ENCODE assay signal across 20 mouse cellular contexts in the genomic region with DNA sequence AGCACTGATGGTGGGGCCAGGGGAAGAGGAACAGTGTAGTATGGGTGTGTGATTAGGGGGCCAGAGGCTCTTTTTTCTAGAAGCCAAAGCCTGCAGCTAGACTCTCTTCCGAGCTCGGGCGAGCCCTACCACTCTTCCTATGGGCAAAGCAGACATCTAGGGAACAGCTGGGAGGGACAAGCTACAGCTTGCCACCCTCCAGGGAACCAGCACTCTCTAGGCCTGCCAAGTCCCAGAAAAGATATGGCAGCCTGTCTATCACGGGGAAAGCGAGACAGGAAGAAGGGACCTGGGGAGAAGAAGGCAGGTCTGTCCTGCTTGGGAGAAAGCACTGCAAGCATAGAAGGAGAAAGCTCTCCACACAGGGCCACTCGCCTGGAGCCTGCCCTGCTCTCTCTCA. TPM values are rescaled to one million over a fixed set of nuclear protein-coding genes. Genes with fewer than 3 reads are reported as not detected.
DNase-seq lines count a peak whose midpoint lies in the region; ATAC-seq lines count a peak whose summit lies in the region.
"Had no signal": no experiment of that assay in that cellular context is flagged by ENCODE, and none has a peak within 500 bp of the region (broad histone marks: within the 10 kb centered on the region; RNA-seq: fewer than 3 reads in every experiment).

No protein-coding gene starts in this region.

- no peak overlapping the region for H3K4me3 ChIP-seq in heart, embryonic 10.5 days
- H3K4me3 ChIP-seq in midbrain, embryonic 14.5 days (replicated peaks; ENCODE audit: low read depth, low read length), result no peak overlapping the region
- H3K4me3 ChIP-seq: embryonic facial prominence, embryonic 12.5 days; heart, embryonic 15.5 days; kidney, embryonic 15.5 days; lung, embryonic 15.5 days had no signal

- 0 out of 2 replicates have a peak overlapping the region, but pooled peaks have one; percentile 31 for H3K27ac ChIP-seq in heart, embryonic 10.5 days
- no peak overlapping the region for H3K27ac ChIP-seq in midbrain, embryonic 14.5 days (replicated peaks; ENCODE audit: low read depth, low read length)
- H3K27ac ChIP-seq: embryonic facial prominence, embryonic 12.5 days; heart, embryonic 15.5 days; kidney, embryonic 15.5 days; liver, embryonic 14.5 days; lung, embryonic 15.5 days had no signal

- H3K4me2 ChIP-seq in midbrain, embryonic 14.5 days (ENCODE audit: low read length), result no peak overlapping the region
- H3K4me2 ChIP-seq: embryonic facial prominence, embryonic 12.5 days; heart, embryonic 15.5 days; kidney, embryonic 15.5 days; lung, embryonic 15.5 days had no signal

- peak; percentile 52 for DNase-seq in adrenal gland, postnatal 10 days
- DNase-seq in adrenal gland, adult 18-20 months (ENCODE audit: low spot score in 2 of 2), result no peak
- DNase-seq in heart, embryonic 10.5 days (ENCODE audit: low spot score), result no peak
- DNase-seq in heart, postnatal 4 days, result no peak
- DNase-seq in brain, adult 2 months (ENCODE audit: low read depth, low spot score), result peak; percentile 63
- DNase-seq in cerebellum, postnatal 10 days, result peak; percentile 56 to 57
- DNase-seq in midbrain, embryonic 14.5 days, result no peak
- DNase-seq: adrenal gland, adult 8-10 months; heart, adult 11 months; kidney, postnatal 4 days; lung, postnatal 4 days; spleen, adult 18-20 months; thymus, postnatal 36 days had no signal

- H3K4me1 ChIP-seq in heart, embryonic 10.5 days, result peaks cover 52% of the 10 kb centered on the region
- H3K4me1 ChIP-seq in midbrain, embryonic 14.5 days (ENCODE audit: control insufficient read depth, insufficient read depth, low read length), result peaks cover 14% of the 10 kb centered on the region

- no peak overlapping the region for H3K9ac ChIP-seq in midbrain, embryonic 14.5 days (replicated peaks; ENCODE audit: low read length)
- H3K9ac ChIP-seq: embryonic facial prominence, embryonic 12.5 days; heart, embryonic 15.5 days; kidney, embryonic 15.5 days; liver, embryonic 14.5 days; lung, embryonic 15.5 days had no signal

- no peaks in the 10 kb centered on the region for H3K27me3 ChIP-seq in heart, embryonic 10.5 days (ENCODE audit: insufficient read depth, poor library complexity, severe bottlenecking)
- H3K27me3 ChIP-seq in midbrain, embryonic 14.5 days (ENCODE audit: control insufficient read depth, insufficient read depth, low read length), result no peaks in the 10 kb centered on the region
- H3K27me3 ChIP-seq: embryonic facial prominence, embryonic 12.5 days; heart, embryonic 15.5 days; kidney, embryonic 15.5 days; lung, embryonic 15.5 days had no signal

- no peaks in the 10 kb centered on the region for H3K9me3 ChIP-seq in heart, embryonic 10.5 days
- no peaks in the 10 kb centered on the region for H3K9me3 ChIP-seq in midbrain, embryonic 14.5 days (ENCODE audit: control insufficient read depth, low read length)
- H3K9me3 ChIP-seq: embryonic facial prominence, embryonic 12.5 days; heart, embryonic 15.5 days; kidney, embryonic 15.5 days; lung, embryonic 15.5 days had no signal

- no peak for ATAC-seq in midbrain, embryonic 14.5 days (ENCODE audit: low FRiP score, low TSS enrichment)
- no peak for ATAC-seq in erythroid progenitor cell, adult 5-6 weeks (replicated peaks; ENCODE audit: low FRiP score, poor library complexity, severe bottlenecking)
- ATAC-seq: inflammation-experienced regulatory T-cells, adult 6 months had no signal

- peaks cover 94% of the 10 kb centered on the region for H3K36me3 ChIP-seq in heart, embryonic 10.5 days
- peaks cover 72% of the 10 kb centered on the region for H3K36me3 ChIP-seq in midbrain, embryonic 14.5 days (ENCODE audit: control insufficient read depth, insufficient read depth, low read length)

- WGBS in heart, embryonic 10.5 days, result 75% methylated on average over 6 of the region's 6 CpGs
- WGBS in midbrain, embryonic 14.5 days, result 91% methylated on average over 6 of the region's 6 CpGs

RNA-seq across cellular contexts. Expression of gene Vegfa, which starts 9.2 kb away (rescaled TPM):
- total RNA-seq in adrenal gland, postnatal 10 days (2021), result 100 to 1,000 TPM; 305 to 366 TPM
- total RNA-seq in adrenal gland, adult 18-20 months (2021), result 100 to 1,000 TPM; 416 to 698 TPM
- 4.5 and 6.0 TPM in 2 replicates for polyA plus RNA-seq in heart, embryonic 10.5 days (2016; fragmentation: Nextera tagmentation; extraction: Ambion mirVana)
- 100 to 1,000 TPM; 192 to 209 TPM for total RNA-seq in heart, postnatal 4 days (2021)
- polyA plus RNA-seq in midbrain, embryonic 14.5 days (2014; fragmentation: Nextera tagmentation; extraction: Ambion mirVana), result 4.3 and 5.5 TPM in 2 replicates
- 0.42 and 11.2 TPM in 2 replicates for total RNA-seq in erythroid progenitor cell, adult 5-6 weeks (2015; ENCODE audit: low replicate concordance)
- total RNA-seq in erythroid progenitor cell, adult 5-6 weeks (2017; ENCODE audit: low replicate concordance), result 3.5 and 6.4 TPM in 2 replicates
- polyA plus RNA-seq: inflammation-experienced regulatory T-cells, adult 6 months had no signal

Comparison
In these comparisons a context has a peak if more than half of its experiments do, and no peak if none do; other contexts are left out.
1. DNase-seq: peak in adrenal gland, postnatal 10 days (single experiment), brain, adult 2 months (single experiment) and cerebellum, postnatal 10 days (2 of 2); none in adrenal gland, adult 18-20 months (0 of 2), heart, embryonic 10.5 days (single experiment), heart, postnatal 4 days (single experiment) and midbrain, embryonic 14.5 days (single experiment).
2. RNA of gene Vegfa, which starts 9.2 kb away (total RNA-seq): 416 to 698 TPM in adrenal gland, adult 18-20 months, 305 to 366 TPM in adrenal gland, postnatal 10 days and 192 to 209 TPM in heart, postnatal 4 days; 0.42 to 11.2 TPM in erythroid progenitor cell, adult 5-6 weeks; every median in the first group is over 10 times any median in the second.